Mouse (Mus musculus) cerebellum, postnatal 36 days (tissue): ENCODE measurements around the gene Ndufs7.
A peak's percentile ranks its signal among the peaks of the same experiment; 100 is the strongest.
"Not testable (repeated sequence)": the region's sequence is repeated elsewhere in the genome, so short reads cannot be mapped to it uniquely, and the experiment has no call there.

Experiments
- DNase-seq, 2 experiments: peaks; one replicate each; pipeline ENCODE4 v3.0.0; 2021 to 2022; ENCODE audit warnings: mixed read lengths in 2 of 2

Ndufs7 gene

GRCm38 (mm10) chr10:80248971-80249640 lies at the start of gene Ndufs7:
Gene Ndufs7 (plus strand): TSS chr10:80249121.
- peak; percentile 93 to 99 for DNase-seq

DNA sequence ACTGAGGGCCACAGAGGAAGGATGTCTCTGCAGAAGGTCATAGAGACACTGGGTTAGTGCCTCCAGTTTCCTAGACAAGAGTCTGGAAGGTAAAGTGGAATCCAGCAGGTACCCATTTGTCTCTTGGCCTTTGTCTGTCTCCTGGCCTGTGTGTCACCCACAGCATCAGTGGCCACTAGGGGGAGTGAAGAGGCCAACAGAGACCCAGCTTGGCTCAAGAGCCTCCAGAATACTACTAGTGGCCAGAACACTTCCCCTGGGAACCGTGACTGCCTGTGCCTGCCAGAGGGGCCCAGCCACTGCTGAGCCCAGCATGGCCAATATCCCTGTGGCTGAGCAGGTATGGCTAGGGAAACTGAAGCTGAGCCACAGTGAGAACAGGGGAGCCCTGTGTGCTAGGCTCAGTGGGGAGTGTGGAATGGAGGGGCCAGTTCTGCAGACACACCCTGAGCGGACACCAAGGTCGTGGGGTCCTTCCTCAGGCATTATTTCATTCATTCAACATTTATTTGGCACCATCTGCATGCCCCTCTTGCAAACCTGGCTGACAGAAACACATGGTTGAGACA lies 49.4 kb upstream of the Ndufs7 start:
- peak; percentile 83 to 88 for DNase-seq

DNA sequence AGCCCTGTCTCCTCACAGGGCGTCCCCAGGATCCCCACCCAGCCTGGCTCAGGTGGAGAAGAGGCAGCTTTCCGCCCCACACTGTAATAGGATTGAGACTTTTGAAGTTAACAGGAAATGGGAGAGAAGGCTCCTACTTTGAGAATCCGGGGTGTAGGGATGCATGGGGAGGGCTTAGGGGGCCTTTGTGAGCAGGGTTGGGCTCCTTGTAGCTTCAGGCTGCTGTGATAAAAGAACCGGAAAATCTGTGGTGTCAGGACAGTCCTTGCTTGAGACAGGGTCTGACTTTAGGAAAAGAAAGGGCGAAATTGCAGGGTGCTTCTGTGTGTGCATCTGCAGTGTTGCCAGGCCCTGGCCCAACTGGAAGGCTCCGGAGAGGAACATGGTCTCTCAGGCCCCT lies 48.4 kb upstream of the Ndufs7 start:
- DNase-seq, result no peak

DNA sequence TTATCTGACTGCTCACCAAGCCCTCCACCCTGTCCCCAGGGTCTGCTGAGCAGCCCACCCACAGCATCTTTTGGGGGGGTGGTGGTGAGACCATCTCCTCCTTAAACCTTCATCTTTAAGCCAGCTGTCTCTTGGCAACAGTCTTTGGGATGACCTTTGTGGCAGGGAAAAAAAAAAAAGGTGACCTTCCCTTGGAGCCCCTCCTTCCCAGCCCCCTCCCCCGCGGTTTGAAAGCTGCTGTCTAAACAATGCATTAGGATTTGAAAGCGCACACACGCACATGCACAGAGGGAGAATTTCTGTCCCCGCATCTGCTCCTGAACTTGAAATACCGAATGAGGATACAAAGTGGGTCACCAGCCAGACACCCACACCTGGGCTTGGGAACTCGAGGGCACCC lies 44.9 kb upstream of the Ndufs7 start:
- no peak for DNase-seq

DNA sequence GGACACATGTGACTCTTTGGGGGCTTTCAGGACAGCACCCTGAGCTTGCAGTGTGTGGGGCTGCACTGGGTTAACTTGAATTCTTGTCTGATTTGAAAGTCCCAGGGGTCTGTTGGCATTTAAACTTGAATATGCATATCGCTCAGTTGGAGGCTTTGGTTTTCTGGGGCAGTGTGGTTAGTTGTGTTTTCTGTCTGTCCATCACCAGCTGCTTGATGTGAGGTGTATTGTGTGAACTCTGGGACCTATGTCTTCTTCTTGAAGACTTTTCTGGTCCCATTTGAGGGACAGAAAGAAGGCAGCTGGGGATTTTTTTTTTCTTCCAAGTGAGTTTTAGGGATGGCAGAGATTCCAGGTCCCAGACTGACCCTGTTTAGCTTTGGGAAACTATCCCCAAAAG lies 41.7 kb upstream of the Ndufs7 start:
- no peak for DNase-seq

- DNase-seq, result no peak
Observed at GRCm38 (mm10) chr10:80207676-80208075, 41.2 kb upstream of the Ndufs7 start.

- no peak for DNase-seq
Observed at GRCm38 (mm10) chr10:80208248-80208647, 40.7 kb upstream of the Ndufs7 start.

GRCm38 (mm10) chr10:80208841-80209371 lies 40.0 kb upstream of the Ndufs7 start:
- DNase-seq, result no peak

GRCm38 (mm10) chr10:80211547-80212103 lies 37.3 kb upstream of the Ndufs7 start:
- not testable (repeated sequence) for DNase-seq

DNA sequence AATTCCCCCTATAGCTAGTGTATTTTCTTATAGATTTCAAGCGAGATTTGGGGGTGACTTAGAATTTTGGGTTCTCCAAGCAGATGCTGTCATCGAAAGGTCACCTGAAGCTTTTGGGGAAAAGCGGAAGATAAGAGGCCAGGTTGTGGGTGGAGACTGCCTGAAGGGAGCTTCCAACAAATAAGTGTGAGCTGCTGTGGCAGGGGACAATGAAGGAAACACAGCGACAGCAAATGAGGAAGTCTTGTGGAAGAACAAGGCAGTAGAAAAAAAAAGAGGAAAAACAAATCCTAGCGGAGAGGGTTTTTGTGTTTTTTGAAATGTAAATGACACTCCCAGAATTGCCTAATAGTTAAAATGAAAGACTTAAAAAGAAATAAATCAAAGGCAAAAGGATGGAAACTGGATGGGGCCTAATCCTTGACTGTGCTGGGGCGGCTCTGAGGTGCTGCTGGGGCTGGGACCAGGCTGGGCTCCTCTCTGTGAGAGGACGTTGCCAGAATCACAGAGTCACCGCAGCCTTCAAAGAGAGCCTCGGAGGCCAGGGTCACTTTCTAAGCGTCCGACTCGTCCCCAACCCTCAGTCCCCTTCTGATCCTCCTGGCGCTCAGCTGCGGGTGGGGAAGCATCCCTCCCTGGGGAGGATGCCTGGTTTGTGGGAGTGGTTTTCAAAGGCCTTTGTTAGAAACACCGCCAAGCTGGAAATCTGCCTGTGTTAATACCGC lies 33.7 kb upstream of the Ndufs7 start:
- DNase-seq, result no peak

GRCm38 (mm10) chr10:80220676-80221075 lies 28.2 kb upstream of the Ndufs7 start:
- DNase-seq, result no peak

- not testable (repeated sequence) for DNase-seq
Observed at GRCm38 (mm10) chr10:80223137-80223536, 25.8 kb upstream of the Ndufs7 start.

- no peak for DNase-seq
Observed at GRCm38 (mm10) chr10:80226071-80226415, 22.9 kb upstream of the Ndufs7 start.

DNA sequence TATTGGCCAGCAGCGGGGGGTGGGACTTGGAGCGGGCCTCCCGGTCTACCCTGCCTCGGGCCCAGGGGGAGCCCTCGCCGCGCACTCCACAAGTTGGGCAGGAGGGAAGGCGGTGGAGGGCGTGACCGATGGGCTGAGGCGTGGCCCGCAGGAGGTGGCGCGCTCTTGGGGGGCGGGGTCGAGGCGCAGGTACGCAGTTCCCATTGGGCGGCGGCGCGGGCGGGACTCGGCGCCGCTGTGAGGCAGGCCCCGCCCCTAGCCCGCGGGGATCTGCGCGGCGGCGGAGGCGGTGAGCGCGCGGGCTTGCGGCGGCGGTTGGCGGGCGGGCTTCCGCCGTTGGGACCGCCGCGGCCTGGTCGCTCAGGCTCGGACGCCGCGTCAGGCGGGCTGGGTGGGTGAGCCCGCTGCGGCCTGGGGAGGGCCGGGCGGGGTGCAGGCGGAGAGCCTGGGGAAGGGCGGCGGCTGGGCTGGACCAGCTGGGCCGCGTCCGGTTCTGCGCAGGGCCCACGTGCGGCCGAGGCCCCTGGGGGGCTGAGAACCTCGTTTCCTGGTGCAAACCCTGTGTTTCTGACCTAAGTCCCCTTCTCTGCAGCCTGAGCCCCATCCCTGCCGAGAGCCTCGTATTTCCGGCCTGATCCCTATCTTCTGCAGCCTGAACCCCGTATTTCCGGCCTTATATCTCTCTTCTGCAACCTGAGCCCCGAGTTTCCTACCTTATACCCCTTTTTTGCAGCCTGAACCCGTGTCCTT lies 22.3 kb upstream of the Ndufs7 start, which contains the start of gene Mum1:
Gene Mum1 (plus strand): TSS at position 19 of the 750 bp plus-strand sequence.
- peak; percentile 96 to 98 for DNase-seq

DNA sequence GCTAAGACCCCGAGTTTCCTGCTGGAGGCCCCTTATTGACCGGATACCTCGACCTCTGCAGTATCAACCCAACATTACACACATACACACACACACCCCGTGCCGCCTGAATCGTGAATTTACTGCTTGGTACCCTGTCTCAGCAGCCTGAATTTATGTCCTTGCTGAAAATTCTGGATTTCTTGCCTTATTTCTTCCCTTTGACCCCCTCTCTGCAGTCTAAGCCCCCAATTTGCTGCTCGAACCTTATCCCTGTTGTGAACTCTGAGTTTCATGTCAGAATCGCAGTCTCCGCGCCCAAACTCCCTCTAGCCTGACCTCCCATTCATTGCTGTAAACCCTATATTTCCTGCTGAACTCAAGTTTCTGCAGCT lies 21.8 kb upstream of the Ndufs7 start:
- DNase-seq, result no peak

DNA sequence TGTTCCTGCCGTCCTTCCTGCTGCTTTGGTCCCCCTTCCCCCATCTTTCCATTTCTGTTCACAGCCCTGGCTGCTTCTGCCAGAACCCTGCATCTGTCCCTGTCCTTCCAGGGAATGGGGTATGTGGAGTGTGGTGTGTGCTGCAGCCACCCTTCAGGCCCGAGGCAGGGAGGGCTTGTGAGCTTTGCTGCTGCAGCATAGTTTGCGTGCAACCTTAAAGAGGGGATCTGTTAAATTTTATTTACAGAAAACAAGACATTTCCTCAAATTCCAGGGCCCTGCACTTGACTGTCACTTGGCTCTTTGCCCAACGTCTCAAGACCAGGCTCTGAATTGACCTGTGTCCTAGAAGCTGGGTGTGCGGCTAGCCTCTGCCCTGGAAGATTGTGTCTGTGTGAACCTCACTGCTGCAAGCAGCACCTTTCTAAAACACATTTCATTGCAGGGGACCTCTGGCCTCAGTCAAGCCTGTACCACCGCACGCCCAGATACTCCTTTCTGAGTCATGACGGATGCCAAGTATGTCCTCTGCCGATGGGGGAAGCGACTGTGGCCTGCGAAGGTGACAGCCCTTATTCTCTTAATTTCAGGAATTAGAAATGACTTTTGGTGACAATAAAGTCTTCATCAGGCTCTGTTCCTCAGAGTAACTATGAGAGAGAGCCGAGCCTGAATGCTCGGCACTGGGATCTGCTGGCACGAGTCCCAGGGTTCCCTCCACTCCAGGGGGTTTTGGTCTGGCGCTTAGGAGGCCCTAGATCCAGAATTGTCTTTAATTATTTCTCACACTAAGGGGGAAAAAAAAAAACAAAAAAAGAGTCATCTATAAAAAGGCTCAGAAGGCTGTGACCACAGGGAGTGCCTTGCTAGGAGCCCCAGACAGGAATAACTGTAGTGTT lies 20.8 kb upstream of the Ndufs7 start:
- peak in 1 of 2 experiments; percentile 38 for DNase-seq

- DNase-seq, result peak; percentile 49 to 54
Observed at GRCm38 (mm10) chr10:80236145-80236825, 12.6 kb upstream of the Ndufs7 start.

GRCm38 (mm10) chr10:80237020-80237419 lies 11.9 kb upstream of the Ndufs7 start:
- DNase-seq, result no peak

DNA sequence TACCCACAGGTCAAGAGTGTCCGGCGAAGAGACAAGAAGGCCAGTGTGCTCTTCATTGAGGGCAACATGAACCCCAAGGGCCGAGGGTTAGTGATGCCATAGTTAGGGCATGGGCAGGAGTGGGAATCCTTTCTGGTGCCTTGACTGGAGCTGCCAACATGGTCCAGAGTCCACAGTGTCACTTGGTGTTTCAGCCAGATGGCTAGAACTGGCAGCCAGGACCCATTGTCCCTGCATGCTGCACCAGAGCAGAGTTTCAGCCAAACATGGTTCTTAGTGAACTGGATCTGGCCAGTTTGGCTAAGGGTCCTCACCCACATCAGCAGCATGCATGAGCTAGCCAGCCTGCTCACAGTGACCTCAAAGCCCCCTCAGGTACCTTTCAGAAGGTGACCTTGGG lies 10.6 kb upstream of the Ndufs7 start:
- no peak for DNase-seq

DNA sequence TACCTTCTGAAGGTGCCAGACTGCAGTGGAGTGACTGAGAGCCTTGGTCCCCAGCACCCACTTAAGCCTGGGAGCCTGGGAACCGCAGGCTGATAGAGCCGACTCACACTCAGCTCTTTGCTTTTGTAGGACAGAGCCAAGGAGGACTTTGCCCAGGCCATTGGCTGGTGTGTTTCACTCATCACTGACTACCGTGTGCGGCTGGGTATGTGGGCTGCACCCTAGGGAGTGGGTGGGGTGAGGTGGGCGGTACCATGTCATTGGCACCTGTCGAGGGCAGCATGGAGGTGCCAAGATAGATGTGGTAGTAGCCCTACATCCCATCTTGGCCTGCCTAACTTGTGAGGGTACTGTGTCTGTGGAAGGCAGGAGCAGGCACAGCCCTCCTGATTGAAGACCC lies 9.1 kb upstream of the Ndufs7 start:
- DNase-seq, result no peak

GRCm38 (mm10) chr10:80242088-80242487 lies 6.8 kb upstream of the Ndufs7 start:
- DNase-seq, result peak; percentile 60 to 64
